Mouse (Mus musculus) brain, embryonic 14.5 days (tissue): ENCODE measurements around the gene Cd300lg.

Experiments
- CTCF ChIP-seq: fragments of 200-500 bp; IDR thresholded peaks from 2 replicates; pipeline ENCODE4 v1.5.1; 2012; ENCODE audit warnings: inconsistent platforms, mild to moderate bottlenecking, moderate library complexity, borderline replicate concordance; ENCODE audit not compliant: insufficient read depth, insufficient read length; ENCODE audit errors: extremely low read depth
- POLR2A ChIP-seq: fragments of 200-500 bp; IDR thresholded peaks from 2 replicates; pipeline ENCODE4 v1.6.1; 2012; ENCODE audit warnings: mild to moderate bottlenecking, inconsistent platforms, borderline replicate concordance; ENCODE audit not compliant: poor library complexity, insufficient read depth, insufficient read length, severe bottlenecking; ENCODE audit errors: extremely low read depth

DNA sequence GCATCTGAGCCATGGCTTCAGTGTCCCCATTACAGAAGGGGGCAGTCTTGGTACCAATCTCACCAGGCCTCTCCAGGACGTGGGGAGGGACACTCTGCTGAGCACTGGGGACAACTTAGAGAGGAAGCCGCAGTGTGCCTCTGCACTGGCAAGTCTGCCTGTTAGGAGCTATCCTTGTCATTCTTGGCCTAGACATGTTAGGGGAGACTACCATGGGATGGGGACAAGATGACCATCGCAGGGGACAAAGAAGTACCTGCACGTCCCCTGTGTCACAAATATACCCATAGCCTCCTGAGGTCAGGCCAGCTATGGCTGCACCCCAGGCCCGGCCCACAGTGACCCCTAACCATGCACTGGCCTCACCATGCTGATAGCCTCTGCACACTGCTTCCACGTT is 2.1 kb downstream of the Cd300lg start:
- no peak for TF ChIP-seq POLR2A
- TF ChIP-seq CTCF = no peak
